Comparison of ENCODE assay signal across 18 mouse cellular contexts in genomic region chr5:36561509-36561908, GRCm38 (mm10). TPM values are rescaled to one million over a fixed set of nuclear protein-coding genes. Genes with fewer than 3 reads are reported as not detected.
DNase-seq lines count a peak whose midpoint lies in the region; ATAC-seq and TF ChIP-seq lines count a peak whose summit lies in the region.
"Had no signal": no experiment of that assay in that cellular context is flagged by ENCODE, and none has a peak within 500 bp of the region (broad histone marks: within the 10 kb centered on the region; RNA-seq: fewer than 3 reads in every experiment).

No protein-coding gene starts in this region.

- TF ChIP-seq CTCF in gastrocnemius, adult 2 months (IDR thresholded peaks at IDR 0.05) = no peak
- TF ChIP-seq CTCF in left cerebral cortex, adult 2 months (IDR thresholded peaks at IDR 0.05) = no peak

- WGBS in macrophage (ENCODE audit: missing documents) = 91% methylated on average over 4 of the region's 4 CpGs
- 79% methylated on average over 4 of the region's 4 CpGs for WGBS in heart, embryonic 12.5 days

- H3K9ac ChIP-seq in heart, embryonic 12.5 days = no peak overlapping the region
- H3K9ac ChIP-seq: forebrain, embryonic 13.5 days; hindbrain, embryonic 14.5 days; lung, embryonic 14.5 days; stomach, embryonic 15.5 days had no signal

- H3K27me3 ChIP-seq in heart, embryonic 12.5 days (replicated peaks) = no peaks in the 10 kb centered on the region
- H3K27me3 ChIP-seq: forebrain, embryonic 13.5 days; stomach, embryonic 15.5 days had no signal

- peak overlapping the region; percentile 32 for H3K27ac ChIP-seq in gastrocnemius, adult 2 months
- peak overlapping the region; percentile 8; the same call in 1 of the 2 replicates for H3K27ac ChIP-seq in left cerebral cortex, adult 2 months
- H3K27ac ChIP-seq in macrophage = peak overlapping the region; percentile 97
- no peak overlapping the region for H3K27ac ChIP-seq in heart, embryonic 12.5 days (ENCODE audit: poor library complexity, severe bottlenecking)
- H3K27ac ChIP-seq: forebrain, embryonic 13.5 days; heart, adult 2 months; hindbrain, embryonic 14.5 days; stomach, embryonic 15.5 days had no signal

- H3K79me2 ChIP-seq in macrophage (ENCODE audit: inconsistent target) = peaks cover 94% of the 10 kb centered on the region

- no peak for ATAC-seq in heart, embryonic 12.5 days (ENCODE audit: insufficient number of reproducible peaks, low FRiP score)
- ATAC-seq: forebrain, embryonic 13.5 days had no signal

- H3K4me3 ChIP-seq in gastrocnemius, adult 2 months = no peak overlapping the region
- H3K4me3 ChIP-seq in left cerebral cortex, adult 2 months = no peak overlapping the region
- H3K4me3 ChIP-seq in macrophage (ENCODE audit: inconsistent target) = no peak overlapping the region
- H3K4me3 ChIP-seq in heart, embryonic 12.5 days = no peak overlapping the region
- H3K4me3 ChIP-seq: forebrain, embryonic 13.5 days; heart, adult 2 months; stomach, embryonic 15.5 days had no signal

- peaks cover 54% of the 10 kb centered on the region for H3K4me1 ChIP-seq in heart, embryonic 12.5 days (replicated peaks)

- intact Hi-C loops in gastrocnemius, adult 2 months (cut with DNase I) = no loop called here
- intact Hi-C loops in left cerebral cortex, adult 2 months (cut with DNase I) = no loop called here

- H3K36me3 ChIP-seq in macrophage (ENCODE audit: inconsistent target) = no peaks in the 10 kb centered on the region
- H3K36me3 ChIP-seq in heart, embryonic 12.5 days = no peaks in the 10 kb centered on the region
- H3K36me3 ChIP-seq: stomach, embryonic 15.5 days had no signal

- H3K4me2 ChIP-seq in heart, embryonic 12.5 days = no peak overlapping the region
- H3K4me2 ChIP-seq: forebrain, embryonic 13.5 days; hindbrain, embryonic 14.5 days; liver, embryonic 11.5 days; lung, embryonic 14.5 days; stomach, embryonic 15.5 days had no signal

- DNase-seq in gastrocnemius, adult 2 months = no peak
- no peak for DNase-seq in gastrocnemius, adult 8-10 months (ENCODE audit: low spot score in 2 of 2)
- no peak for DNase-seq in left cerebral cortex, adult 2 months (ENCODE audit: extremely low spot score in 1 of 2, low spot score in 2 of 2)
- no peak for DNase-seq in left cerebral cortex, adult 11 months (ENCODE audit: low spot score)
- DNase-seq in induced T-regulatory cell, adult 2 months (ENCODE audit: low read depth) = peak; percentile 39
- no peak for DNase-seq in lung, postnatal 14 days
- DNase-seq: adrenal gland, adult 8-10 months; cerebellum, postnatal 10 days; gastrocnemius, postnatal 10 days; heart, adult 2 months; left cerebral cortex, postnatal 4 days; lung, embryonic 14.5 days had no signal

- H3K9me3 ChIP-seq in heart, embryonic 12.5 days (replicated peaks) = no peaks in the 10 kb centered on the region
- H3K9me3 ChIP-seq: forebrain, embryonic 13.5 days; stomach, embryonic 15.5 days had no signal

RNA-seq across cellular contexts. Expression of gene Tbc1d14, which starts 31.6 kb away (rescaled TPM):
- total RNA-seq in gastrocnemius, adult 2 months (2021) = 10 to 100 TPM; 14.3 to 16.7 TPM
- total RNA-seq in gastrocnemius, adult 8-10 months (2022) = 10 to 100 TPM; 13.9 to 15.2 (median 15.1) TPM
- 10 to 100 TPM; 82.0 to 82.4 TPM for total RNA-seq in left cerebral cortex, adult 2 months (2021)
- 100 to 1,000 TPM in 19 of 26 experiments, 10 to 100 TPM in 7; 43.9 to 352 (median 164) TPM for total RNA-seq in macrophage (2018; cell fraction: chromatin; rRNA removed)
- total RNA-seq in macrophage (2018; cell fraction: cytosol; rRNA removed) = 10 to 100 TPM; 14.6 to 67.9 (median 47.5) TPM
- total RNA-seq in macrophage (2018; cell fraction: nucleus; rRNA removed) = 100 to 1,000 TPM in 14 of 26 experiments, 10 to 100 TPM in 12; 28.4 to 157 (median 105) TPM
- polyA plus RNA-seq in macrophage (2018) = 22.5 to 38.4 TPM (median 36.0 TPM) in 3 replicates
- 20.0 and 22.3 TPM in 2 replicates for polyA plus RNA-seq in heart, embryonic 12.5 days (2016; fragmentation: Nextera tagmentation; extraction: Ambion mirVana)

Comparison
In these comparisons a context has a peak if more than half of its experiments do, and no peak if none do; other contexts are left out.
1. RNA of gene Tbc1d14, which starts 31.6 kb away (total RNA-seq): 82.0 to 82.4 TPM in left cerebral cortex, adult 2 months; 14.3 to 16.7 TPM in gastrocnemius, adult 2 months and 13.9 to 15.2 TPM in gastrocnemius, adult 8-10 months; every median in the first group is over 4 times any median in the second.